Comparison of ENCODE assay signal across 28 mouse cellular contexts in the genomic region with DNA sequence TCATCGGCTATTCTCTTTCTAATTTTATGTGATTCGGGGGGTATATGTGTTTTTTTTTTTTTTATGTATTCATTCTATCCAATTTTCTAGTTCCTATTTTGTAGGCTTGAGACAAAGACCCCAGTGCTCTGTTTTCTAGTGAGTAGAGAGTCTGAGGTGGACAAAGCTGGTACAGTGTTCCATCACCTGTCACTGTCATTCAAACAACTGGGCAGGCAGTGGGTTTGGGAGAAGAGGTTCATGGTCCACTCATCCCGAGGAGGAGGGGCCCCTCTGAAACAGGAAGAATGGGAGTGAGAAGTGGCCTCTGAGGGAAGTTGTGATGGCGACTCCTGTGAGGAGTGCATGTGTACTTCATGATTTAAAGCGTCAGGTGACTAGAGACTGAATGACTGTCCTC. TPM values are rescaled to one million over a fixed set of nuclear protein-coding genes. Genes with fewer than 3 reads are reported as not detected.
"Had no signal": no experiment of that assay in that cellular context is flagged by ENCODE, and none has a peak within 500 bp of the region (broad histone marks: within the 10 kb centered on the region; RNA-seq: fewer than 3 reads in every experiment).

No protein-coding gene starts in this region.

- H3K27ac ChIP-seq: embryonic facial prominence, embryonic 10.5 days; embryonic facial prominence, embryonic 12.5 days; embryonic facial prominence, embryonic 13.5 days; embryonic facial prominence, embryonic 15.5 days; forebrain, embryonic 10.5 days; forebrain, embryonic 12.5 days; forebrain, embryonic 13.5 days; forebrain, embryonic 15.5 days; gastrocnemius, adult 2 months; heart, adult 2 months had no signal

- DNase-seq: cerebellum, adult 8-10 months; cerebellum, adult 9-10 months; cerebellum, adult 9-11 months; cerebellum, postnatal 10 days; cerebellum, postnatal 14 days; cerebellum, postnatal 25 days; cerebellum, postnatal 36 days; embryo, embryonic 11 days; forebrain, postnatal 0 days; gastrocnemius, adult 2 months; gastrocnemius, postnatal 10 days; gastrocnemius, postnatal 14 days; gastrocnemius, postnatal 25 days; gastrocnemius, postnatal 36 days; heart, adult 11 months; heart, adult 2 months had no signal

- H3K4me1 ChIP-seq: embryonic facial prominence, embryonic 12.5 days; embryonic facial prominence, embryonic 13.5 days; embryonic facial prominence, embryonic 15.5 days; forebrain, embryonic 10.5 days; forebrain, embryonic 12.5 days; forebrain, embryonic 13.5 days; forebrain, embryonic 15.5 days had no signal

- ATAC-seq: forebrain, embryonic 13.5 days; forebrain, embryonic 14.5 days; forebrain, embryonic 15.5 days; forebrain, embryonic 16.5 days; forebrain, postnatal 0 days had no signal

- H3K4me2 ChIP-seq: embryonic facial prominence, embryonic 12.5 days; embryonic facial prominence, embryonic 13.5 days; embryonic facial prominence, embryonic 15.5 days; forebrain, embryonic 12.5 days; forebrain, embryonic 13.5 days; forebrain, embryonic 15.5 days had no signal

- H3K27me3 ChIP-seq: embryonic facial prominence, embryonic 12.5 days; embryonic facial prominence, embryonic 13.5 days; embryonic facial prominence, embryonic 15.5 days; forebrain, embryonic 12.5 days; forebrain, embryonic 13.5 days; forebrain, embryonic 15.5 days had no signal

- H3K4me3 ChIP-seq: embryonic facial prominence, embryonic 10.5 days; embryonic facial prominence, embryonic 12.5 days; embryonic facial prominence, embryonic 13.5 days; embryonic facial prominence, embryonic 15.5 days; erythroblast, embryonic 14.5 days; forebrain, embryonic 10.5 days; forebrain, embryonic 12.5 days; forebrain, embryonic 13.5 days; forebrain, embryonic 15.5 days; gastrocnemius, adult 2 months; heart, adult 2 months had no signal

- H3K36me3 ChIP-seq: embryonic facial prominence, embryonic 10.5 days; embryonic facial prominence, embryonic 12.5 days; embryonic facial prominence, embryonic 13.5 days; embryonic facial prominence, embryonic 15.5 days; forebrain, embryonic 10.5 days; forebrain, embryonic 12.5 days; forebrain, embryonic 15.5 days had no signal

- H3K9me3 ChIP-seq: embryonic facial prominence, embryonic 10.5 days; embryonic facial prominence, embryonic 12.5 days; embryonic facial prominence, embryonic 13.5 days; embryonic facial prominence, embryonic 15.5 days; forebrain, embryonic 10.5 days; forebrain, embryonic 12.5 days; forebrain, embryonic 13.5 days; forebrain, embryonic 15.5 days had no signal

- H3K9ac ChIP-seq: embryonic facial prominence, embryonic 12.5 days; embryonic facial prominence, embryonic 13.5 days; embryonic facial prominence, embryonic 15.5 days; forebrain, embryonic 12.5 days; forebrain, embryonic 13.5 days; forebrain, embryonic 15.5 days; forebrain, postnatal 0 days had no signal

RNA-seq across cellular contexts. Expression of a gene that starts 26.2 kb away (rescaled TPM):
- total RNA-seq: granulocyte monocyte progenitor cell, adult 5-6 weeks had no signal
- polyA plus RNA-seq: erythroblast, embryonic 14.5 days had no signal
